Mouse (Mus musculus) intestine, postnatal 0 days (tissue): ENCODE measurements at regions not wholly inside any gene's neighbourhood (a gene's known extent, or its start where the extent isn't known, plus 50 kb on each side); places are given as distances from the start of the nearest gene placed in this dataset.

Experiments used
- ATAC-seq: fragments of 200-750 bp; cut with Nextera tagmentation; 2 replicates; pipeline ENCODE4 v1.8.0; 2017; ENCODE audit warnings: mild to moderate bottlenecking, moderate TSS enrichment, moderate library complexity
- H3K27ac ChIP-seq: fragments of 300-500 bp; sonication (generic); 2 replicates; pipeline ENCODE4 v1.5.1; 2014; ENCODE audit warnings: mild to moderate bottlenecking, low read depth, low read length, moderate library complexity
- H3K27me3 ChIP-seq: fragments of 300-500 bp; sonication (generic); replicated peaks from 2 replicates; pipeline ENCODE4 v1.6.1; 2014; ENCODE audit warnings: low read length, mixed read lengths; ENCODE audit not compliant: control insufficient read depth, insufficient read depth
- H3K36me3 ChIP-seq: fragments of 300-500 bp; sonication (generic); 2 replicates; pipeline ENCODE4 v1.6.1; 2014; ENCODE audit warnings: mild to moderate bottlenecking, moderate library complexity; ENCODE audit not compliant: control insufficient read depth, insufficient read depth
- H3K4me1 ChIP-seq: fragments of 300-500 bp; sonication (generic); replicated peaks from 2 replicates; pipeline ENCODE4 v1.6.1; 2014; ENCODE audit warnings: antibody characterized with exemption, low read length, mixed read lengths; ENCODE audit not compliant: control insufficient read depth, insufficient read depth
- H3K4me2 ChIP-seq: fragments of 300-500 bp; sonication (generic); replicated peaks from 2 replicates; pipeline ENCODE4 v1.6.1; 2014; ENCODE audit warnings: low read depth, mild to moderate bottlenecking, moderate library complexity
- H3K4me3 ChIP-seq: fragments of 300-500 bp; sonication (generic); 2 replicates; pipeline ENCODE4 v1.5.1; 2014; ENCODE audit warnings: low read depth, low read length
- H3K9ac ChIP-seq: fragments of 300-500 bp; sonication (generic); 2 replicates; pipeline ENCODE4 v1.6.1; 2014; ENCODE audit warnings: mild to moderate bottlenecking, low read depth, low read length
- H3K9me3 ChIP-seq: fragments of 300-500 bp; sonication (generic); 2 replicates; pipeline ENCODE4 v1.6.1; 2016; ENCODE audit warnings: mixed run types; ENCODE audit not compliant: control insufficient read depth
- CTCF ChIP-seq: sonication (generic); IDR thresholded peaks from 2 replicates; pipeline ENCODE4 v1.5.1; 2016; ENCODE audit warnings: low read depth, mild to moderate bottlenecking, control low read depth, antibody characterized with exemption, moderate library complexity
- WGBS: fragments of 180-500 bp; shearing (Covaris S2); extraction: QIAGEN DNeasy Blood & Tissue Kit; methylation state at CpG from one replicate; pipeline ENCODE4 v1.1.7; 2014; 5-methylcytosine and 5-hydroxymethylcytosine counted together

DNA sequence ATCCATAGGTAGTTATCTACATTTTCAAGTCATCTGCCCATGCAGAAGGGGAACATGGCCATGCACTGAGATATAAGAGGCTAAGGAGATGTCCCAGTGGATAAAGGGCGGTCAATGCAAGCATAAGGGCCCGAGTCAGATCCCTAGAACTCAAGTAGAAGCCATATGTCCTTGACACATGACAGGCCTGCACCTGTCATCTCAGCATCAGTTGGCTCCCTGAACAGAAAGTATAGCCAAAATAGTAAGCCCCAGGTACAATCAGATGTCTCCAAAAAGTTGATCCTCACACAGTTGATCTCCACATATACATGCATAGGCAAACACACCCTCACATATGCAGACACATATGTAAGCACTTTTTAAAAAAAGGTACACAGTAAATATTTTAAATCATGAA lies 152.0 kb downstream of the Cox18 start:
- H3K36me3 ChIP-seq = no peaks in the 10 kb centered on the region
- H3K27me3 ChIP-seq = no peaks in the 10 kb centered on the region
- TF ChIP-seq CTCF = no peak
- no peaks in the 10 kb centered on the region for H3K4me1 ChIP-seq
- H3K9ac ChIP-seq = no peak overlapping the region
- no peak overlapping the region for H3K4me3 ChIP-seq
- no peak overlapping the region for H3K27ac ChIP-seq
- WGBS = 94% methylated on average over 2 of the region's 2 CpGs
- H3K4me2 ChIP-seq = no peak overlapping the region
- H3K9me3 ChIP-seq = no peaks in the 10 kb centered on the region
- no peak for ATAC-seq

DNA sequence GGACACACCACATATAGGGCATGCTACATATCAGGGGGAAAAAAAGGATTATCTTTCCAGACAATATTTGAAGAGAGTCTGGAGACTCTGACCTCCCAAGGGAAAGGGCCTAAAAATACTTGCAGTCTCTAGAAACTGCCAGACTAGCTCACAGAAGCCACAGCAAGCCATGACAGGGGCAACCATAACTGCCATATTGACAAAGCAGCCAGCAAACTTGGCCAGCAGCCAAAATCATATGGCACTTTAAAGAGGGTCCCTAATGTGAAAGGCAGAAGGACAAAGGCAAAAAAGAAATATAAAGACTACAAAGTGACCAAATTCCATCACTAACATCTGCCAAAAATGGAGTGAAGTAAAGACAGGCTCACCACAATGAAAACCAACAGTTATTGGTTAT lies 155.2 kb downstream of the Cox18 start:
- TF ChIP-seq CTCF = no peak
- H3K9me3 ChIP-seq = no peaks in the 10 kb centered on the region
- no peak overlapping the region for H3K27ac ChIP-seq
- H3K27me3 ChIP-seq = no peaks in the 10 kb centered on the region
- H3K4me3 ChIP-seq = no peak overlapping the region
- no peak for ATAC-seq
- H3K36me3 ChIP-seq = no peaks in the 10 kb centered on the region
- H3K9ac ChIP-seq = no peak overlapping the region
- H3K4me1 ChIP-seq = no peaks in the 10 kb centered on the region
- no peak overlapping the region for H3K4me2 ChIP-seq

DNA sequence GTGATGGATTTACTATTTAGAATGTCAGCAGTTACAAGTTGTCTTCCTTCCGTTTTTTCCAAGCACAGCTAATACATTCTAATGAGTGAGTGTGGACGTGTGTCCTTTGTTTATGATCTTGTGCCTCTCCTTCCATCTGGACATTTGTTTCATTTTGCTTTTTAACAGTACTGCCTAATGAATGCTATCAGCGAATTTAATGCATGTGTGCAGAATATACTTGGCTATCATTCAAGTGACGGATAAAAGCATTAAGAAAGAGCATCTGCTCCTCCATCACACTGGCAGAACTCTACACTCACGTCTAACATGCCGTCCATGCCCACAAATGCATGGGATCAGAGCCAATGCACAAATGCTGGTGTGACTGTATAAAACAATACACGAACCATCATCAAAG lies 156.0 kb downstream of the Cox18 start:
- WGBS = 57% methylated on average over 7 of the region's 7 CpGs
- no peaks in the 10 kb centered on the region for H3K9me3 ChIP-seq
- no peaks in the 10 kb centered on the region for H3K27me3 ChIP-seq
- H3K4me1 ChIP-seq = no peaks in the 10 kb centered on the region
- TF ChIP-seq CTCF = no peak
- ATAC-seq = no peak
- no peaks in the 10 kb centered on the region for H3K36me3 ChIP-seq
- no peak overlapping the region for H3K9ac ChIP-seq
- H3K4me2 ChIP-seq = no peak overlapping the region
- no peak overlapping the region for H3K27ac ChIP-seq
- H3K4me3 ChIP-seq = no peak overlapping the region

DNA sequence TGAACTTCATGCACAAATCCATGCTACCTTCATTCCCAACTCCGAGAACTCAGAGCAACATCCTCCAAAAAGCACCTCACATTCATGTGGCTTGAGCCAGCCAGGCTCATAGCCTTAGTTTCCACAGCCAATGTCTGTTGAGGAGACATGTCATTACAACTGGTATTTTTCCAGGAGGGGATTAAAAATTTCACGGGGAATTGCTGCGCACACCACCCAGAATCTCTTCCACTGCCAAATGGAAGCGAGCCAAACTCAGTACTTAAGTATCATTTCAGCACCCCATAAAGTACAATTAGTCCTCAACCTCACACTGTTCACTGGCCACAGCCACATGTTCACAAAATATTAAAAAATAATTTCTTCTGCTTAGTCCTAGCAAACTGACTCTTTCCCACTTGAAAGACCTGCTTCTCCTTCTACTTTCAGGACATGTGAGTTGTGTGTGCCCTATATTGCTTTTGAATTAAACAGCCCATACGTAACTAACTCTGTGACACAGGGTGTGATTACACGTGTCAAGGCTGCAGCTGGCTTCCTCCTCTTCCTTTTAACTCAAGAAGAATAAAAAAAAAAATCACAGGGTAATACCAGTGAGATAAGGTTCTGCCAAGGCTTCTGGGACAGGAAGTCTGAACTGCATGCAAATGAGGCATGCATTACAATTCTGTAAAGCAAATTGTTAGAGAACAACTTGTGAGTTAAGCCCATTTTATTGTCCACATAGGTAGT lies 157.8 kb downstream of the Cox18 start:
- ATAC-seq = peak; percentile 43; the same call in 1 of the 2 replicates
- H3K36me3 ChIP-seq = no peaks in the 10 kb centered on the region
- TF ChIP-seq CTCF = no peak
- H3K27ac ChIP-seq = no peak overlapping the region
- no peak overlapping the region for H3K9ac ChIP-seq
- no peak overlapping the region for H3K4me2 ChIP-seq
- no peak overlapping the region for H3K4me3 ChIP-seq
- no peaks in the 10 kb centered on the region for H3K27me3 ChIP-seq
- no peaks in the 10 kb centered on the region for H3K4me1 ChIP-seq
- 54% methylated on average over 6 of the region's 6 CpGs for WGBS
- no peaks in the 10 kb centered on the region for H3K9me3 ChIP-seq

DNA sequence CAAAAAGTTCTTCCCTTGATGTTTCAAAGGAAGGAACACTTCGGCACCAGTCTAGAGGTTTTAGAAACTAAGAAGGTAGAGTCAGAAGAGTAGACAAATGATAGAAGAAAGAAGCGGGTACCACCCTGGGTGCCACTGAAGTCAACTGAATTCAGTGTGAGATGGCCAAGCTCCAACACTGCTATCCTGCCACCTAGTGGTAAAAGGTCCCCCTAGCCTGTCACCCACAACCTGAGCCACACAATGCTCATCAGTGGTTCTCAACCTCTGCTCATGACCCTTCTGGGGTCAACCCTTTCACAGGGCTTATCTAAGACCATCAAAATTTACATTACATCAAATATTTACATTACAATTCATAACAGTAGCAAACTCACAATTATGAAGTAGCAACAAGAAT lies 168.1 kb downstream of the Cox18 start:
- H3K9ac ChIP-seq = no peak overlapping the region
- no peak overlapping the region for H3K4me2 ChIP-seq
- H3K4me3 ChIP-seq = no peak overlapping the region
- peak; percentile 70 for TF ChIP-seq CTCF
- no peak for ATAC-seq
- 88% methylated on average over 2 of the region's 2 CpGs for WGBS
- H3K27me3 ChIP-seq = no peaks in the 10 kb centered on the region
- no peaks in the 10 kb centered on the region for H3K9me3 ChIP-seq
- no peaks in the 10 kb centered on the region for H3K36me3 ChIP-seq
- H3K27ac ChIP-seq = no peak overlapping the region
- H3K4me1 ChIP-seq = no peaks in the 10 kb centered on the region

DNA sequence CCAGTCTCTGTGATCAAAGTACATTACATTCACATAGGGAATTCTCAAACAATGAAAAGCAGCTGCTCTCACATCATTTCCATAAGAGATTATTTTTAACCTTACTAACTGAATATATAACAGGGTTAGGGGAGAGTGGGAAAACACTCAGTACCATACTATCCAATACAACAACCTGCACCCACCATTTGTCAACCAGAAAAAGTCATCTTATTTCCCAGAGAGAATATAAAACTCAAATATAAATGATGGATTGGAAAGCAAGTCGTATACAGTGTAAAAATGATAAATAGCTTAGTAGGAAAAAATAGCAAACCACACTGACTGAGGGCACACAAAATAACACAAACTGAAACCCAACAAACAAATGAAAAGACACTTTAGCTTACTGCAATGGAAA lies 169.4 kb upstream of the Adamts3 start:
- Histone ChIP-seq H3K9me3 (no peaks in the 10 kb centered on the region), H3K27me3 (no peaks in the 10 kb centered on the region), H3K36me3 (no peaks in the 10 kb centered on the region), H3K4me3 (no peak overlapping the region), H3K9ac (no peak overlapping the region), H3K4me1 (no peaks in the 10 kb centered on the region), H3K4me2 (no peak overlapping the region), H3K27ac (no peak overlapping the region)
- no peak for TF ChIP-seq CTCF
- no peak for ATAC-seq
- 77% methylated on average over 1 of the region's 1 CpGs for WGBS

DNA sequence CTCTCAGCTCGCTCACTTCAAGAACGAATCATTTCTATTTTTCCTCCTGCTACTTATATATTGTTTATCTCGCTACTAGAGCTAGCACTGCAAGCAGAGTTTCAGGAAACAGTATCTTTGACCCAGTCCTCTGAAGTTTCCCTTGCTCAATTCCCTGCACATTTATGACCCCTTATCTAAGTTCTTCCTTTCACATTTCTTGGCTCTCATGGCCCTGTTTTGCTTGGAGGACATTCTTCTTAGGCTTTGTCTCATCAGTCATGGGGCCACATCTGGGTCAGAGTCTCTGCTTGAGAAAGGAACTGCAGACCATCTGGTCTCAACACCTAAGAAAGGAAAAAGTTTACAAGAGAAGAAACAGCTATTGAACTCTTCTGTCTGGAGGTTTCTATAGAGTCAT lies 166.7 kb upstream of the Adamts3 start:
- H3K4me1 ChIP-seq = no peaks in the 10 kb centered on the region
- peak; percentile 70 for ATAC-seq
- no peaks in the 10 kb centered on the region for H3K9me3 ChIP-seq
- H3K27ac ChIP-seq = no peak overlapping the region
- no peaks in the 10 kb centered on the region for H3K27me3 ChIP-seq
- TF ChIP-seq CTCF = no peak
- 47% methylated on average over 3 of the region's 3 CpGs for WGBS
- no peaks in the 10 kb centered on the region for H3K36me3 ChIP-seq
- no peak overlapping the region for H3K4me3 ChIP-seq
- H3K4me2 ChIP-seq = peak overlapping the region; percentile 30
- H3K9ac ChIP-seq = no peak overlapping the region
